Mouse (Mus musculus): ENCODE data around the gene Fmod. TPM values are rescaled to one million over a fixed set of nuclear protein-coding genes. Genes with fewer than 3 reads are reported as not detected.

Gene Fmod
- total RNA-seq, 2 experiments from 2014 or later: 214 to 221 TPM

GRCm38 (mm10) chr1:134097080-134097855 is 60.2 kb downstream of the Fmod start:
- DNase-seq: no peak

Other genes with a start within 250 kb of the Fmod start
- 10 to 100 TPM; 25.2 to 35.3 TPM for gene Atp2b4, start 236.2 kb upstream of the Fmod start, total RNA-seq (2021)
- gene Optc, start 129.3 kb upstream of the Fmod start, total RNA-seq (2021): under 1 TPM; 0.16 to 0.23 TPM
- 10 to 100 TPM; 16.3 to 20.0 TPM for gene Prelp, start 115.8 kb upstream of the Fmod start, total RNA-seq (2021)
- 10 to 100 TPM; 25.0 to 30.4 TPM for gene Btg2, start 41.9 kb downstream of the Fmod start, total RNA-seq (2021)
- gene Chit1, start 74.0 kb downstream of the Fmod start, total RNA-seq (2021): under 1 TPM in 1 of 2 experiments, not detected in 1; 0.16 TPM
- gene Chil1, start 144.9 kb downstream of the Fmod start, total RNA-seq (2021): 1 to 10 TPM; 1.9 TPM
- 100 to 1,000 TPM; 204 to 410 TPM for gene Mybph, start 156.2 kb downstream of the Fmod start, total RNA-seq (2021)
- under 1 TPM; 0.90 to 0.96 TPM for gene Adora1, start 198.2 kb downstream of the Fmod start, total RNA-seq (2021)